Mouse (Mus musculus) C2C12 (cell line): ENCODE measurements around the gene Memo1. TPM values are rescaled to one million over a fixed set of nuclear protein-coding genes. Genes with fewer than 3 reads are reported as not detected.
A peak's percentile ranks its signal among the peaks of the same experiment; 100 is the strongest.

Source experiments
- H3K27me3 ChIP-seq: one replicate; pipeline ENCODE4 v1.6.1; 2011; ENCODE audit not compliant: control insufficient read depth, insufficient read depth, insufficient read length
- H3K36me3 ChIP-seq: one replicate; pipeline ENCODE4 v1.6.1; 2011; ENCODE audit not compliant: control insufficient read depth, insufficient read depth
- H3K4me3 ChIP-seq: one replicate; pipeline ENCODE4 v1.5.1; 2011; ENCODE audit warnings: mild to moderate bottlenecking, control low read depth; ENCODE audit not compliant: poor library complexity, insufficient read depth, severe bottlenecking
- H3K79me2 ChIP-seq: one replicate; pipeline ENCODE4 v1.6.1; 2011; ENCODE audit not compliant: control insufficient read depth, insufficient read depth
- H3K79me3 ChIP-seq: one replicate; pipeline ENCODE4 v1.6.1; 2011; ENCODE audit warnings: low read depth, control low read depth
- H3ac ChIP-seq: one replicate; pipeline ENCODE3; 2011; ENCODE audit warnings: low read depth; ENCODE audit not compliant: control insufficient read depth, insufficient read length
- CEBPB ChIP-seq: IDR thresholded peaks from one replicate; pipeline ENCODE4 v1.6.1; 2011; ENCODE audit warnings: low read depth, mild to moderate bottlenecking, control low read depth, moderate library complexity
- CTCF ChIP-seq: IDR thresholded peaks from one replicate; pipeline ENCODE4 v1.5.1; 2011; ENCODE audit not compliant: control insufficient read depth, insufficient read depth, insufficient read length
- FOSL1 ChIP-seq: IDR thresholded peaks from one replicate; pipeline ENCODE4 v1.8.0; 2011; ENCODE audit warnings: mild to moderate bottlenecking, low read length; ENCODE audit not compliant: poor library complexity, insufficient read depth, severe bottlenecking
- MAX ChIP-seq: IDR thresholded peaks from one replicate; pipeline ENCODE4 v1.6.1; 2011; ENCODE audit warnings: mild to moderate bottlenecking, control low read depth
- MYOD1 ChIP-seq: IDR thresholded peaks from one replicate; pipeline ENCODE4 v1.6.1; 2011; ENCODE audit warnings: low read depth; ENCODE audit not compliant: control insufficient read depth, insufficient read length
- MYOG ChIP-seq: IDR thresholded peaks from one replicate; pipeline ENCODE4 v1.6.1; 2011; ENCODE audit not compliant: control insufficient read depth, insufficient read length; ENCODE audit errors: extremely low read depth
- USF1 ChIP-seq: IDR thresholded peaks from one replicate; pipeline ENCODE4 v1.6.1; 2011; ENCODE audit warnings: low read depth, mild to moderate bottlenecking, control low read depth, moderate library complexity
- polyA plus RNA-seq: library from polyadenylated mRNA; unstranded; fragments of >200 nt; fragmentation: generic; extraction: Trizol; gene quantifications from one replicate; pipeline ENCODE4 v1.2.1, GENCODE M21; 2012; ENCODE audit warnings: missing spikeins

Gene Memo1
- polyA plus RNA-seq, 1 experiment = 63.5 TPM

- H3K79me2 ChIP-seq = peaks cover 34% of the 10 kb centered on the region
- no peaks in the 10 kb centered on the region for H3K27me3 ChIP-seq
- peak overlapping the region; percentile 87 for H3K4me3 ChIP-seq
- peaks cover 17% of the 10 kb centered on the region for H3K36me3 ChIP-seq
- peak overlapping the region; percentile 84 for H3ac ChIP-seq
- TF ChIP-seq USF1 (no peak), MYOG (no peak), FOSL1 (no peak), CTCF (no peak), MAX (peak; percentile 76), CEBPB (no peak), MYOD1 (no peak)
- peaks cover 11% of the 10 kb centered on the region for H3K79me3 ChIP-seq
These were observed 21.1 kb upstream of the Memo1 start for GRCm38 (mm10) chr17:74316309-74316863.

GRCm38 (mm10) chr17:74315445-74316308 is 20.4 kb upstream of the Memo1 start:
- Histone ChIP-seq H3K36me3 (peaks cover 20% of the 10 kb centered on the region), H3K27me3 (no peaks in the 10 kb centered on the region), H3K79me3 (peaks cover 12% of the 10 kb centered on the region), H3ac (peak overlapping the region; percentile 84), H3K79me2 (peaks cover 37% of the 10 kb centered on the region), H3K4me3 (peak overlapping the region; percentile 87)
- TF ChIP-seq MYOD1 (no peak), USF1 (no peak), CEBPB (no peak), MAX (no peak), FOSL1 (no peak), MYOG (no peak), CTCF (no peak)

GRCm38 (mm10) chr17:74306021-74306420 is 10.7 kb upstream of the Memo1 start:
- Histone ChIP-seq H3K36me3 (peaks cover 63% of the 10 kb centered on the region), H3K79me2 (peaks cover 6% of the 10 kb centered on the region), H3K4me3 (no peak overlapping the region), H3K79me3 (peaks cover 4% of the 10 kb centered on the region), H3K27me3 (no peaks in the 10 kb centered on the region), H3ac (no peak overlapping the region)
- TF ChIP-seq CEBPB (no peak), MYOG (no peak), USF1 (no peak), MAX (no peak), FOSL1 (no peak), MYOD1 (no peak), CTCF (no peak)

DNA sequence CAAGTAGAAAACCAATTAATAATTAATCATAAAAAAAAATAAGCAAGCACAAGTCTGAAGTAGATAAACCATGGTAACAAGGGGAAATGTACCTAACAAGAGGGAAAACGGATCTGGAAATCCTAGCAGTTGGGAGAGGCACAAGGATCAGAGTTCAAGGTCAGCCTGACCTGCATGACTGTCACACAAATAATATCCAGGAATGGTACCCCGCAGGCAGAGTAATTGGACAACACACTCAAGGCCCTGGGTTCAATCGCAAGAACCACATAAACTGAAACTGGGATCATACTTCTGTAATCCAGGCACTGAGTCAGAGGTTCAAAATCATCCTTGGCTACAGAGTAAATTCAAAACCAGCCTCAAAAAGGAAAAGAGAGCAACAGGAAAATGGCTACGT is 10.3 kb upstream of the Memo1 start:
- Histone ChIP-seq H3K79me2 (peaks cover 2% of the 10 kb centered on the region), H3K4me3 (no peak overlapping the region), H3K27me3 (no peaks in the 10 kb centered on the region), H3ac (no peak overlapping the region), H3K79me3 (peaks cover 4% of the 10 kb centered on the region), H3K36me3 (peaks cover 65% of the 10 kb centered on the region)
- no peak for TF ChIP-seq MYOG
- TF ChIP-seq MAX = no peak
- no peak for TF ChIP-seq CEBPB
- TF ChIP-seq USF1 = no peak
- no peak for TF ChIP-seq MYOD1
- no peak for TF ChIP-seq CTCF
- TF ChIP-seq FOSL1 = no peak

DNA sequence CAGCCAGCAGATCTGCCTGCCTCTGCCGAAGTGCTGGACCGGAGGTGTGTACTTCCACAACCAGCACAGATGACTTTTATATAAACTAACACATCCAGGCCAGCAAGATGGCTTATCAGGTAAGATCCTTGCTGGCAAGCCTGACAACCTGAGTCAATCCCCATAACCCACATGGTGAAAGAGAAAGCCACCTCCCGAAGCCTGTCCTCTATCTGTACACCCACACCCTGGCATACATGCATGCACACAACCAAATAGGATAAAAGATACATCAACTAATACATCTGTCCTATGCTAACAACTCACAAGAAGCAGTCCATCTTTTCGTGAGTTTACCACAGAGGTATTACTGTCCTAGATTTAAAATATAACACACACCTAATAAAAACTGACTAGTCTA is 8.7 kb upstream of the Memo1 start:
- Histone ChIP-seq H3K27me3 (no peaks in the 10 kb centered on the region), H3ac (no peak overlapping the region), H3K36me3 (peaks cover 68% of the 10 kb centered on the region), H3K4me3 (no peak overlapping the region), H3K79me3 (peaks cover 4% of the 10 kb centered on the region), H3K79me2 (no peaks in the 10 kb centered on the region)
- TF ChIP-seq MYOD1 = no peak
- TF ChIP-seq USF1 = no peak
- TF ChIP-seq CEBPB = no peak
- TF ChIP-seq CTCF = no peak
- TF ChIP-seq MAX = no peak
